Mouse (Mus musculus) ovary, postnatal 10 days (tissue): ENCODE measurements around the gene Vsig2.

ENCODE experiments used
- DNase-seq: peaks from one replicate; pipeline ENCODE4 v3.0.0; 2022; ENCODE audit warnings: low spot score

Vsig2 gene

DNA sequence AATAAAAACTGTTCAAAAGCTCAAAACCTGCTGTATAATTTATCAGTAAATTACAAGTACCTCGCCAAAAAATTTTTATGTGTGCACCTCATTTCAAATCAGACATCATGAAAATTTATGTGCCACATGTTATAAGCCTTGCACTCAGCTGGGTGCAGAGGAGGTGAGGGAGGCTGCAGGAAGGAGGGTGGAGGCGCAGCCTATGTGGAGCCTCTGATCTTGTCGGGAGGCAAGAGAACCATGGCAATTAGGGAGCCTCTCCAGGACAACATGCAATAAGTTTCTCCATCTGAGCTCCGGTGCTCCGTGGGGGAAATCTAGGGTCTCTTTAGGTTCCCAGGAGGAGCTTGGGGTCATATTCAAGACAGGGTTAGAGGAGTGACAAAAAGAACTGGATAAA lies 28.4 kb downstream of the Vsig2 start:
- DNase-seq: no peak

DNA sequence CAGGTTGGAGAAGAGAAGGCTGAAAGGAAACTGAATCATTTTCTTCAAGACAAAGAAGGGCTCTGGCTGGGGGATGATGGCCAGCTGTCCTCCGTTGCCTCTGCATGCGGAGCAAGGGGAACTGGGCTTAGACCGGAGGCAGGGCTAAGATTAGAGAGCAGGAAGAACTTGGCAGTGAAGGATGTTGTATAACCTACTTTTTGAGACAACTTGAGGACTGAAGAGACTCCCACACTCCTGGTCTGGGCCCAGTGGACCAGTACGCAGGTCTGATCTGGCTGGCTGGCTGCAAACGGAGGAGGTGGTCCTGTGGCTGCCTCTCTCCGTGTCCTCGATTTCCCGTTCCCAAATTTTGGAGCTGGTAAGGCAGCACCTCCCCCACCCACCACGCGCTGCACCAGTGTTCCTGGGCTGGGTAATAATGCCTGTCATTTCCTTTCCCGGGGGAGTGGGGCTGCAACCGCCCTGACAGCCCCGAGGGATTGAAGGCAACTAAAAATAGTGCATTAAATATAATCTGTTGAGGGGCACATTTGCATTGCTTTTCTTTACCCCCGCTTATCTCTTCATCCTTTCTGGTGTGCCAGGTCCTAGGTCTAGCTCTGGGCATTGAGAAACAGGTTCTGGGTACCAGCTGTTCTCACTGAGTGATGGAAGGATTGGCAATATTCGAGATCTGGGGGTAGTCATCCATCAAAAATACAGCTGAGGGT lies 29.0 kb downstream of the Vsig2 start:
- DNase-seq: no peak

DNA sequence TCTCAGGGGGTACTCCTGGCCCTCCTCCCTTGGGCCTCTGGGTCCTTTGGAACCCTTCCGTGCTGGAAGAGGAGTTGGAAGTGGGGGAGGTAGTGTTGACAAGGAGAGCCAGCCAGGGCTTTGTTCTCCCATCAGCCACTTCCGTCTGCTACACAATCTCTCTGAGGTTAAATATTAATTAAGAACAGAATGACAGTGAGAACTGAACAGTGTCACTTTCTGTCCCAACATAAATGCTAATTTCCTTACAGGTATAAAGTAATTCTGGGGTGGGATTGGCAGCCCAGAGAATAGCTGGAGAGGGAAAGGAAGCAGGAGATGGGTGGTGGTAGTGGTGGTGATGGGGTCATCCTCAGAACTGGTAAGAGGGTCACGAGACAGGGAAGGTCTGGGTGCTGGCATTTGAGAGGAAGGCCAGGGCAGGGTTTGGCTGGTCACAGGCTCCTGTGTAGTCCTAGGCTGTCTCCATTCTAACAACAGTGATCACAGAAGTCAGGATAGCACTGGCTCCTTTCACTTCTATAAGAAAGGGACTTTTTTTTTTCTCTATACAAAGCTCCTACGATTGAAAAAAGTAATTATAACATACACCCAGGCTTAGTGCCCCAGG lies 29.7 kb downstream of the Vsig2 start:
- DNase-seq: no peak

DNA sequence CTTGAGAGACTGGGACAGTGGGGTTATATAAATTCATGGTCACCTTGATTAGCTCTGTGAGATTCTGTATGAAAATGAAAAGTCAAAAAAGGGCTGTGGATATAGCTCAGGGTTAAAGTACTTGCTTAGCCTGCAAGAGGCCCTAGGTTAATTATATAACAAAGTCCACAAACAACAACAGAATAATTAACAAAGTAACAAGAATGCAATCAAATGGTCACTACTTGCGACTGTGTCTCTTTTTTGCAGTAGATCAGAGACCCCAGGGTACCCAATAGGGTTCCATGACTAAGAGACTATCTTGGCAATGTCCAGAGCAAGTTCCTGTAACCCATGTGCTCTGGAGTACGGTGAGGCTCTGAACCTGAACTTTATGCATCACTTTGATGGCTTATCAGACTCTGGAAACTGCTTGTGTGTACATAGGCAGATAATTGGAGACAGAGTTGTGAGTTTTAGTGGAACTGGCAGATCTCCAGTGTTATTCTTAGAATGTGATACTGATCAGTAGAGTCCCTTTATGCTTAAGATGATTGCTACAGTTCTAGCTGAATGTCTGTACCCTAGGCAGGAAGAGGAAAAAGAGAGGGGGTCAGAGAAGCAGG lies 30.3 kb downstream of the Vsig2 start:
- no peak for DNase-seq

DNA sequence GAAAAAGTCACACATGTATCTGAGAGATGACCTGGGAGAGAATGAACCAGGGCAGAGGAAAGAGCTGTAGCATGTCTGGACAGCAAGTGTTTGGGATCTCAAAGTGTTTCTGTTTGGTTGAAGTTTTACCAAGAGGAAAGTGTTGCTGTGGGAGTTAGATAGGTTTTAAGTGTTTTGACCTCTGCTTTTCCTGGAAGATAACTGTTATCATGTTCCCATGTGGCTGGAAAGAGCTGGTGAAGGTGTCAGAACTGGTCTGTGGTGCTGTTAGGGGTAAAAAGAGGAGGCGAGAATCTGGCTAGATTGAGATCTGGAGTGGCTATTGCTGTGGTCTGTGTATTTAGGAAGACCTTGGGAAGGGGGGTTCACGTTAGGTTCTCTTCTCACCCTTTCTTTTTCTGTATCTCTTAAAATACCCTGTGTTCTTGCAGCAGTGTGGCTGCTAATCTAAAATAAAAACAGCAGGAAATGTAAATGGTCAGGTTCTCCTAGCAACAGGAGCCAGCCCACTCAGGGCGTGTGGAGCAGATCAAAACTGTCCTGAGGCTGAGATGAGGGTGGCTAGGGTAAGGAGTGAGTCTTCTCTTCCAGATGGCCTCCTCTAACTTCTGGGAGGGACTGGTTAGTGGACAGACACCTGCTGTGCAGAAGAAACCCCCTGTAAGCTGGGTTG lies 33.3 kb downstream of the Vsig2 start:
- no peak for DNase-seq

DNA sequence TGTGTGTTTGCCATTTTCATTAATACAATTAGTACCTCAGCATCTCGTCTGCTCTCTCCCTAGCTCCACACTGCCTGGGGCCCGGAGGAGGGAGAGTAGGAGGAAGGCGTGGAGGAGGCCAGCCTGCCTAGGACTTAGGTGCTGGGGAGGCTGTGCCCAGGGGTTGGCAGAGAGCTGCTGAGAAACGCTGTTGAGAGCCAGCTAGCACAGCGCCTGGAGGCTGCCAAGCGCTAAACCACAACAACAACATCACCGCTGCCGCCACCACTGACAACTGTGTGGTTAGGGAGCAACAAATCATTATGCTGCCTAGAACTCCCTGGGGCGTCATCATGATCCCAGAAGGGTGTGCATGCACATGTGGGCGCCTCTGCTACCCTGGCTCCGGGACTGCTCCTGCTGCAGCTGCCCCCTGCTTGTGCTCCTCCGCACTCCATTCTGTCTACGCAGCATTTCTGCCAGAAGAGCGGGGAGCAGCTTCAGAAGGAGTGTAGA lies 37.4 kb downstream of the Vsig2 start:
- DNase-seq: no peak

DNA sequence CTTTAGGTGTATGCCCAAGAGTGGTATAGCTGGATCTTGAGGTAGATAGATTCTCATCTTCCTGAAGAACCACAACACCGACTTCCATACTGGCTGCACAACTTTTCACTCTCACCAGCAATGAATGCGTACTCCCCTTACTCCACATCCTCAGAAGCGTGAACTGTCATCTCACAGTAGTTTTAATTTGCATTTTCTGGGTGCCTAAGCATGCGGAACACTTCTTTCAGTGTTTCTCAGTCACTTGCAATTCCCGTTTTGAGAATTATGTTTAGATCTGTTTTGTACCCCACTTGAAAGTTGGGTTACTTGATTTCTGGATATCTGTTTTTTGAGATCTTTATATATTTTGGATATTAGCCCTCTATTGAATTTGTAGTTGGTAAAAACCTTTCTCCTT lies 44.5 kb downstream of the Vsig2 start:
- DNase-seq: no peak

DNA sequence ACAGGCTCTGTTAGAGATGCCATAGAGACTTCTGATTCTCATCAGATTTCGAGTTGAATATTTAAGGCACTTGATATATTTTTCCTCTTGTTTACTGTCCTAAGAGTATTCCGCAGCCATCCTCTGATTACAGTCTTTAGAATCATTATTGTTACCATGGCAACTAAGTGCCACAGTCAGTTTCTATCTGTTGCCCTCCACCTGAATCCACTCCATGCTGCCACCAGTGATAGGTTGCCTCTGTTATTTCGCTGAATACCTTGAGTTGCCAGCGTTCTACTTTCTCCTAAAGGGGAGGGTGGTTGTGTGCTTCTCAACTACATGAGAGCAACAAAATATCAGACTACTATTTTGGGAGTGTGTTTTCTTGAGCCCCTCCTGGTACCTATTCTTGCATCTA lies 47.7 kb downstream of the Vsig2 start:
- no peak for DNase-seq

DNA sequence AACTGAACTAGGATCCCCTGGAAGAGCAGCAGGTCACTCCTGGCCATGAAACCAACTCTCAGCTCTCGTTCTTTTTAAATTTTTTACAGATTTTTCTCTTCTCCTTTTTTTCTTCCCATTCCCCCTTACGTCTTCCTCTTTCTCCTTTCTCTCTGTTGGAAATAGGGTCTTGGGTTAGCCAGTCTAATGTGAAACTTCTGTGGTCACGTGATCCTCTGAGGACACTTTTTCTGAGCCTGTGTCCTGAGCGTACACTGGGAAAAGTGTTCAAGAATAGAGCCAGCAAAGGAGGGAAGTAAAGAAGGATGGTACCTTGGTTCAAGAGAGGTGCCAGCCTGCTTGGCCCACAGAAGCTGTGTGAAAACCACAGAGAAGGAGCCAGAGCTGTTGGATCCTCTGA lies 51.3 kb downstream of the Vsig2 start:
- no peak for DNase-seq

DNA sequence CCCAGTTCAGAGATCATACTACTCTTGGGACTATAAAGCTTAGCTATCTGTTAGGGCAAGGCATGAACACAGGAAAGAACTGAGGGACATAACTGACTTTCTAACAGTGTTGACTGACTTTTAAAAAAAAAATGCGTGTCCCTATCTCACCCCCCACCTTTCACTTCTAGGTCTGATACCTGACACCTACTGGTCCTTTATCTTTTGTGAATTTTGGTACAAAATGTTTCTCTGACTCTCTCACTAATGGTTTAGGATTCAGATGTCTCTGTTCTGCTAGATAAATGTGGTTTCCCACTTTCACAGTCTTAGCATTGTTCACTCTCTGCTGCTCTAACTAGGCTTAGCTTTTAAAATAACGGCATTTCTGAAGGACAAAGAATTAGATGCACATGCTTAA lies 53.0 kb downstream of the Vsig2 start:
- DNase-seq: no peak

DNA sequence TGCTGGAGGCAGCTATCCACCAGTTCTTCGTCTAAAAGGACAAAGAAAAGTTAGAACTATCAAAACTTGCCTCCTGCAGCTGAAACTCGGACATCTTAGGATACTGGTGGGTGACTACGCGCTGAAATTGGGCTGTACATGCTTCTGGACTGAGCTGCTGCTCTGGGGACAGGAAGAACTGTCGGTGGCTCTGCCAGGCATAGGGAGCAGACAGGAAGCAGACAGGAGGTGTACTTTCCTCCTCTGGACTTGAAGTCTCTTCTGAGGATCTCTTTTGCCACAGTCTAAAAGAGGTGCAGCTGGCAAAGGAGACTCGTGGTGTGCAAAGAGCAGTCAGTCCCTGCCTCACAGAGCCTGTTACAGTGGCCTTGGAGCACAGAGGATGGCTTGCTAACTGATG lies 53.6 kb downstream of the Vsig2 start:
- DNase-seq: no peak

DNA sequence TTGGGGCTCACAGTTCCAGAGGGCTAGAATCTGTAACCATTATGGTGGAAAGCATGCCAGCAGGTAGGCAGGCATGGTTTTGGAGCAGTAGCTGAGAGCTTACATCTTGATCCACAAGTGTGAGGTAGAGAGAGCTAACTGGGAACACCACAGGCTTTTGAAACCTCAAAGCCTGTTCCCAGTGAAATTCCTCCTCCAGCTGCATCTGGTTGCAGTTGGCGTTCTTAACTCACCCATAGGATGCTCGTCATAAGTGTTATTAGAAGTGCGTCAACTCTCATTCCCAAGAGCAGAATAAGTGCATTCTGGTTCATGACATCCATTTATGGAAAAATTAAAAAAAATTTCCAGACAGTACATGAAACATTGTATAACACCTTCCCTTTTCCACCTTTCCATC lies 54.6 kb downstream of the Vsig2 start:
- DNase-seq: no peak
